Mouse (Mus musculus): ENCODE results near the gene Eif2ak3.
A peak's percentile ranks its signal among the peaks of the same experiment; 100 is the strongest.
"Not testable (repeated sequence)": the region's sequence is repeated elsewhere in the genome, so short reads cannot be mapped to it uniquely, and the experiment has no call there.

Eif2ak3 gene

GRCm38 (mm10) chr6:70844002-70844804, at the start of gene Eif2ak3:
Gene Eif2ak3, plus strand, starts transcription at chr6:70844515.
- peak; percentile 98 for DNase-seq (ENCODE audit: low spot score)

- no peak for DNase-seq (ENCODE audit: low spot score)
Measured at GRCm38 (mm10) chr6:70796940-70797339, 47.4 kb upstream of the Eif2ak3 start.

- DNase-seq (ENCODE audit: low spot score): peak; percentile 74
Measured at GRCm38 (mm10) chr6:70797581-70798251, 46.6 kb upstream of the Eif2ak3 start.

GRCm38 (mm10) chr6:70804632-70805031, 39.7 kb upstream of the Eif2ak3 start:
- no peak for DNase-seq (ENCODE audit: low spot score)

GRCm38 (mm10) chr6:70805267-70805666, 39.0 kb upstream of the Eif2ak3 start:
- DNase-seq (ENCODE audit: low spot score): peak; percentile 73

- DNase-seq (ENCODE audit: low spot score): peak; percentile 70
Measured at GRCm38 (mm10) chr6:70805820-70806513, 38.3 kb upstream of the Eif2ak3 start.

- no peak for DNase-seq (ENCODE audit: low spot score)
Measured at GRCm38 (mm10) chr6:70806514-70806912, 37.8 kb upstream of the Eif2ak3 start.

- DNase-seq (ENCODE audit: low spot score): no peak
Measured at GRCm38 (mm10) chr6:70810524-70810923, 33.8 kb upstream of the Eif2ak3 start.

- peak; percentile 90 for DNase-seq (ENCODE audit: low spot score)
Measured at GRCm38 (mm10) chr6:70811557-70812525, 32.5 kb upstream of the Eif2ak3 start.

GRCm38 (mm10) chr6:70812526-70812895, 31.8 kb upstream of the Eif2ak3 start:
- DNase-seq (ENCODE audit: low spot score): no peak

GRCm38 (mm10) chr6:70813921-70814628, 30.2 kb upstream of the Eif2ak3 start:
- DNase-seq (ENCODE audit: low spot score): no peak

GRCm38 (mm10) chr6:70814629-70814950, 29.7 kb upstream of the Eif2ak3 start:
- no peak for DNase-seq (ENCODE audit: low spot score)

GRCm38 (mm10) chr6:70815471-70815870, 28.8 kb upstream of the Eif2ak3 start:
- no peak for DNase-seq (ENCODE audit: low spot score)

- no peak for DNase-seq (ENCODE audit: low spot score)
Measured at GRCm38 (mm10) chr6:70821566-70821965, 22.7 kb upstream of the Eif2ak3 start.

- DNase-seq (ENCODE audit: low spot score): no peak
Measured at GRCm38 (mm10) chr6:70822386-70822910, 21.9 kb upstream of the Eif2ak3 start.

GRCm38 (mm10) chr6:70823277-70823676, 21.0 kb upstream of the Eif2ak3 start:
- DNase-seq (ENCODE audit: low spot score): not testable (repeated sequence)

- DNase-seq (ENCODE audit: low spot score): peak; percentile 52
Measured at GRCm38 (mm10) chr6:70824085-70824986, 20.0 kb upstream of the Eif2ak3 start.

- DNase-seq (ENCODE audit: low spot score): no peak
Measured at GRCm38 (mm10) chr6:70824987-70825337, 19.4 kb upstream of the Eif2ak3 start.

- no peak for DNase-seq (ENCODE audit: low spot score)
Measured at GRCm38 (mm10) chr6:70829451-70829850, 14.9 kb upstream of the Eif2ak3 start.

GRCm38 (mm10) chr6:70830552-70830951, 13.8 kb upstream of the Eif2ak3 start:
- no peak for DNase-seq (ENCODE audit: low spot score)

Data from testis, postnatal 10 days (tissue).